Mouse (Mus musculus): ENCODE measurements around the gene Ncam2.

Ncam2 gene

DNA sequence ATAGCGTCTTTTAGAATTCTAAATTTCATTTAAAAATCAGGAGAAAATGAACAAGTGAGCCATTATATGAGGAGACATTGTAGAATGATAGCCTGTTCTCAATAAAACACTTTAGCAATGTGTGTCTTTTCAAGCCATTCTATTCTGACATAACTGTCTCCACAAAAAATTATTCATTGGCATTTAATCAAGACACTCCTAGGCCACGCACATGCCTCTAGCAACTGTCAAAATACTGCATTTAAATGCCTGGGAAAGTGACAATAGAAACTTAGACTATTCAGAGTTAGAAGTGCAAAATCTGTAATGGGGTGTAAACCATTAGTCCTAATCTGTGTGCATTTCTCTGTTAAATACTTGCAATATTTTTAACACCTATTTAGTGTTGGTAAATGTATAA lies 456.1 kb downstream of the Ncam2 start:
- DNase-seq, result no peak

DNA sequence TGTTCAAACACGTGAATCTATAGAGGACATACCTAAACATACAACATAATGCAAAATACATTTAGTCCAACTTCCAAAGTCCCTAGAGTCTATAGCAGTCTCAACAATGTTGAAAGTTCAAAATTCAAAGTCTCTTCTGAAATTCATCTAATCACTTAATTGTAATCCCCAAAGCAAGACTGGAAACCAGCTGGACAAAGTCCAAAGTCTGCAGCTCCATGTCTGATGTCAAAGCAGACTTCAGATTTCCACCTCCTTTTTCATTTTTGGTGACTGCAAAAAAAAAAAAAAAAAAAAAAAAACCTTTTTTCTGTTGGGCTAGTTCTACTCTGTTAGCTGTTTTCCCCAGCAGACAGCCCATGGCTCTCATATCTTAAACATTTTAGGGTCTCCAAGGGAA lies 473.4 kb downstream of the Ncam2 start:
- DNase-seq, result no peak

DNA sequence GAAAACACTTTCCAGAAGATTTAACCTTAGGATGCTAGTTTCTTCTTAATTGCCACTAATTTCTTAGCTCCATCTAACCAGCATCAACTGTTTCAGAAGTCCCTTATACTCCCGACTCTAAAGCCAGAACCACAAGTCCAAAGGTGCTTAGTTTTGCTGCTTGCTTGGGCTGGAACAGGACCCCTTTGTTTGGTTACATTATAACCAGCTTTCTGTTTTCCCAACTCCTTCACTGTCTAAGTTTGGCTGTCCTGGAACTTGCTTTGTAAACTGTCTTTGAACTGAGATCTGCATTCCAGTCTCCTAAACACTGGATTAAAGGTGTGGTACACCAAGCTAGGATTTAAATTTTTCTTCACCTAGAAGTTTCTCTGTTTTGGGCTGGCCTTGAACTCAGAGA lies 475.0 kb downstream of the Ncam2 start:
- DNase-seq, result no peak
